Mouse (Mus musculus): ENCODE results near the gene Ptbp1.

Ptbp1 gene

DNA sequence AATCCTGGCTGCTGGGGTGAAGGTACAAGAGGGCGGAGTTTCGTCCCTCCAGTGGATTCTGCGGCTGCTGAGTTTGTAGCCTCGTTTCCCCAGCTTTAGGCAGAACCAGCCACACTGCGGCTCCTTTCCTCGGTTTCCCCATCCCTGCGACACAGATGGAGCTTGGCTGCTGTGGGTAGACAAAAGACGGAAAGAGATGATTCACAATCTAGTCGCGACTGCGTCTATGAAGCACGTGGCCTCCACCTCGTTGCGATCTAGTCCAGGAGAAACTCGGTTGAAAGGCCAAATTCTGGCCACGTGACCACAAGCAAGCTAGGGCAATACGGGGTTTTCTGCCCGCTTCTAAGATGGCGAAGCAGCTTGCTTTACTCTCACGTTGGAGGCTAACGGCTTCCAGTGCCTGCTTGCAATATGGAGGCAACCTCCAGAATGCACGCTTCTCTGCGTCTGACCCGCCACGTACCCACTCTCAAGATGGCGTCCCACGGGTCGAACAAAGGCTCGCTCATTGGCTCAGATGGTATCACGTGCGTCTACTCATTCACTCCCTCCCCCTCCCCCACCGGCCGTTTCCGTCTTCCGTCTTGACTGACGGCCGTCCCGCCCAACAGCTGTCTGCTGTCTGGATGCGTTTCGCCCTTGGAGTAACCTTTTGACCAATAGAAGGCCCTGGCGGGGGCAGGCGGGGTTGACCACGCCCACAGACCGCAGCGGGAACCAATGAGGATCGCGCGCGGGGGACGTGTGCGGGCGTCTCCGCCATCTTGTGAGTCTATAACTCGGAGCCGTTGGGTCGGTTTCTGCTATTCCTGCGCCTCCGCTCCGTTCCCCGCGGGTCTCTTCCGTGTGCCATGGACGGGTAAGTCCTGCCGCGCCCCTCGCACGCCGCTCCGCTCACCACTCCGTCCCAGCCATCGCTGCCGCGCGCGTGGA lies at the start of gene Ptbp1:
TSS of gene Ptbp1 (plus strand) at position 568 of the 936 bp plus-strand sequence.
- peak; percentile 98 for DNase-seq (ENCODE audit: low read depth in 2 of 2, low spot score in 2 of 2)

DNA sequence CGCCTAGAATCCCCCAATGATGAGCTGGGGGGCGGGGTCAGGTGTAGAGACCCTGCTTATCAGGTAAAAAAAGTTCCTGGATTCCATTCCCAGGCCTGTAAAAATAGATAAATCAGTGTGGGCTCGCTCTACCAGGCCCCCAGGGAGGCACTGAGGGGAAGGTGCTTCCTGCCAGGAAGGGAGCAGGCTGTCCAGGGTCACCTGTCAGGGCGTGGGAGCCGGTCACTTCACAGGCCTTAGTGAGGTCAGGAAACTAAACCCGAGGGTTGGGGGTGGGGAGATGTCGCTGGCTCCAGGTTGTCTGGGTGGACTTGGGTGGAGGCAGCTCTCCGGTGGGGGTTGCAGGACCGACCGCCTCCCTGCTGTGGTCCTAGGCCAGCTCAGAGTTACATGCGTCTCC lies 48.6 kb upstream of the Ptbp1 start:
- no peak for DNase-seq (ENCODE audit: low read depth in 2 of 2, low spot score in 2 of 2)

DNA sequence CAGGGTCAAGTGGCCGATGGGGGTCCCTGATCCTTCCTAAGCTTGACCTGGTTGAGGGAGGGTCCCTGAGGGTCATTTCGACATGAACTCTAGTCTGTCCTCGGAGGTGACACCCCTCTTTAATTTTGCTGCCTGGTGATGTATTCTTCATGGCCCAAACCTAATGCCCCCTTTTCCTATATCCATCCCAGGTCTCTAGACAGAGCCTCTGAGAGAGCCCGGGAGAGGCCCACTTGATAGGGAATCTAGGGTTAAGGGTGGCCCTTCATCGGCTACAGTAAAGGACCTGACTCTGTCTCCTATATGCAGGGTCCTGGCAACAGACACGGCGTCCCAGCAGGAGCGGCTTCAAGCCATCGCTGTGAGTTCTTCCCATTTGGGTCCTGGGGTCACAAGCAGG lies 47.9 kb upstream of the Ptbp1 start:
- no peak for DNase-seq (ENCODE audit: low read depth in 2 of 2, low spot score in 2 of 2)

DNA sequence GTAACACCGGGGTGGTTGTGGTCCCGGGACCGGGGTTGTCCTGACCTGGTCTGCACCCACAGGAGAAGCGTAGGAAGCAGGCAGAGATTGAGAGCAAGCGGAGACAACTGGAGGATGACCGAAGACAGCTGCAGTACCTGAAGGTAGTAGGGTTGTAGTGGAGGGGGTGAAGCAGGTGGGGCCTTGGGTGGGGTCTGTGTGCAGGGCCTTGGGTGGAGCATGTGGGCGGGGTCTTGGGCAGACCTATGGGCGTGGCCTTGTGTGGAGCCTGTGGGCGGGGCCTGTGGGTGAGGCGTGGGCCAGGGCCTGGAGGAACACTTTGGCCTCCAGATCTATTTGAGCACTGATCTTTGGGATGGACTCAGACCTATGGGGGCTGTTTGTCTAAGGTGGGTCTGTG lies 47.3 kb upstream of the Ptbp1 start:
- DNase-seq (ENCODE audit: low read depth in 2 of 2, low spot score in 2 of 2) = no peak

DNA sequence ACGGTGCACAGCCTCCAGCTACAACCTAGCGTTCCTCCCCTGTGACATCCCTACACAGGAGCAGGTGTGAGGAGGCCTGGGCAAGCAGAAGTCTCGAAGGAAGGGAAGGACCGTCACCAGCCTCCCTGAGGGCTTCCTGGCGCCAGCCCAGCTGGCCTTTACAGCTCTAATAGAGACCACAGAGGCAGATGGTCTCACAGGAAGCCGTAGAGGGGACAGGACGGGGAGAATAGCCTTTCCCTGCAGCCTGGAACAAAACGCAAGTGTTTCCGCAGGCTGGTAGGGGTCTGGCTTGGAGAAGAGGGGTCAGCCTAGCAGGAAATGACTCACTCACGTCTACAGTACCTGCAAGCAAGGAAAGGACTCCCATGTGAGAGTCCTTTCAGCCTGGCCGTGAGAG lies 46.4 kb upstream of the Ptbp1 start:
- DNase-seq (ENCODE audit: low read depth in 2 of 2, low spot score in 2 of 2) = no peak

DNA sequence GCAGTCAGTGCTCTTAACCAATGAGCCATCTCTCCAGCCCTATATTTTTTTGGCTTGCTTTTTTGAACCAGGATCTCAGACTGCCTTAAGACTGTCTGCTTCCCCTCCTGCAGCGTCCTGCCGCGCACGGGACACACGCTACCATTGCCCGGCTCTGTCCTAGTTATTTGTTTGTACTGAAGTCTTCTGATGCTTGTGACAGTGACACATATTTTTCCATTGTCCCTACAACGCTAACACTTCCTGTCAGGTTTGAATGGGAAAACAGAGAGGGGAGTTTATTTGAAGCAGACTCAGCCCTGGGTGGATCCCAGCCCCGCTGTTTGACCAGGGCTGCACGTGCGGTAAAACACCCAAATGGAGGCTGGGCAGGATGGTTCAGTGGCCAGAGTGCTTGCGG lies 45.5 kb upstream of the Ptbp1 start:
- DNase-seq (ENCODE audit: low read depth in 2 of 2, low spot score in 2 of 2) = no peak

DNA sequence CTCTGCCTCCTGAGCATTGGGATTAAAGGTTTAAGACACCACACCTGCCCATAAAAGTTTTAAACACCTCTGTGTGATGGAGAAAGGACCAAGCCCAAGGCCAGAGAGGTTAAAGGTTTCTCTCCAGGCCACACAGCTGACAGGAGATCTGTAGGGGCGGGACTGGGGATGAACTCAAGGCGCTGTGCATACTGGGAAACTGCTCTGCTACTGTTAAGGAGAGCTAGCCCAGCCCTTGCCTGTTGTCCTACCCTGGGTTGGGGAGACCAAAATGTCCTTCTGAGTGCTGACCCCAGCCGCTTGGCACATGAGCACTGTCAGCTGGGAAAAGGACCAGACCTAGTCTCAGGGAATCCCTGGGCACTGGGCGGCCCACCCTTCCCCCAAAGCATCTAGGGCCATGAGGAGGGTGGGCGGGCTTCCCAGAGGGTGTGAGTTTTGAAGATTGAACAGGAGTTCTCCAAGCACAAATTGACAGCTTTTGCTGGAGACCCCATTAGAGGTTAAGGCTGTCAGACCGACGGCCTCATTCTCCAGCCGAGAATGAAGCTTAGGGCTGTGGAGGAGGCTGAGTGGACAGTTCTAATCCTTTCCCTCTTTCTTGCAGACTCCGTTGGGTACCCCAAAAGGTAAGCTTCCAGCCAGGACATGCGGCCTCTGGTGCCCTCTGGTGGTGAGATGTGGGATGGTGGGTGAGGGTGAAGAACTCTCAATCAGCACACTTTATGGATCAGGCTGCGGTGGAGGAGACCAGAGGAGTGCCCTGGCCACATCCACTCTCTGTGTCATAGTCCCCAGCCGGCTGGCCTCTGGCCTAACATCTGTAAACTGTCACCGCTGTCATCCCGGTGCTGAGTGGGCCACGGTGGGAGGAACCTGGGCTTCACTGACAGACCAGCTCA lies 42.2 kb upstream of the Ptbp1 start:
- DNase-seq (ENCODE audit: low read depth in 2 of 2, low spot score in 2 of 2) = peak; percentile 80 to 84

DNA sequence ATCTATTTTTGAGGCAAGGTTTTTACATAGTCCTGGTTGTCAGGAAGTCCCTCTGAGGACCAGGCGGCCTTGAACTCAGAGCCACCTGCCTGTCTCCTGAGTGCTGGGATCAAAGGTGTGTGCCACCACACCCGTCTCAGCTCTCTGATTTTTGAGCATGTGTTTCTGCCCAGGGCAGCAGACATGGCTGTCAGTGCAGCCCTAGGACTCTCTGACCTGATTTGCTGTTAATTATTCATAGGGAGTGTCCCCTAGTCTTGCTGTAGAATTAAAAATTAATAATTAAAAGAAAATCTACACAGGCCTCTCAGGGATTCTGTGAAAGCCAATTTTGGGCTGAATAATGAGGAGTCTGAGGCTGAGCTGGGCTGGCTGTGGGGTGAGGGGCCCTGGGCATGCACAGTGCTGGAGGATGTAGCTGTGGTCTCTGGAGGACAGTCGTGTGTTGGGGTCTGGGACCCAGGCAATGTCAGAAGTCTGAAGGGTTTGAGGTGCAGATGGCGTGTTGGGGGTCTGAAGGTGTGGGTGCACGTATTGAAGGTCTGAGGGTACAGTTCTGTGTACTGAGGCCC lies 39.9 kb upstream of the Ptbp1 start:
- DNase-seq (ENCODE audit: low read depth in 2 of 2, low spot score in 2 of 2) = no peak

DNA sequence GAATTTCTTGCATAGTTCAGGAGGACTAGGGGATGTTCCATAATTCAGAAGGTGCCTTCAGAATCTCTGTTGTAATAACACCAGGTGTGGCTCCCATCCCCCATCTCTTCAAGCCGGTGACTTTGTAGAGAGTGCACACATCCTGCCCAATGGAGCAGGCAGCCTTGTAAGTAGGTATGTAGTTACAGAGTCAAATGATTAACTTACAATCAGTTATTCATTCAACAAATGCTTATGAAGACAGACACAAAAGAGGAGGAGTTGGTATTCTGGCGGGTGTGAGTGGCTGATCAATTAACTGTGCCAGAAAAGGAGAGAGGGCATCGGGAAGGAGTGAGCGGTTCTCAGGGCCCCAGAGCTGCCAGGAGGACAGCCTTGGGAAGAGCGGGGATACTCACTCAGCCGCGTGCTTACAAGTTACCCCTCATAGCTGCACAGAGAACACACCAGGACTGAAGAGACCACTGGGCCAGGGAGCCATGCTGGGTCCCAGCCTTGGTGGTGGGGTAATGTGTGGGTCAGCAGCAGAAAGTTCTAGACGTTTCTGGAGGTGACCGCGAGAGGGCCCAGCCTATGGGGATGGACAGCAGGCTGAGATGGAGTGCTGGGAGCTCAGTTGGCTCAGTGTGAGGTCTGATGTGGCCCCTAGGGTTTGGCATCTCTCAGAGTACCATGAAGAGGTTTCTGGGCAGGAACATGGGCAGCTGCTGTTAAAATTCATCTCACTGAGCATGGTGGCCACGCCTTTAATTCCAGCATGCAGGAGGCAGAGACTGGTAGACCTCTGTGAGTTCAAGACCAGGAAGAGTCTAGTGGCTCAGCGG lies 38.3 kb upstream of the Ptbp1 start:
- no peak for DNase-seq (ENCODE audit: low read depth in 2 of 2, low spot score in 2 of 2)

DNA sequence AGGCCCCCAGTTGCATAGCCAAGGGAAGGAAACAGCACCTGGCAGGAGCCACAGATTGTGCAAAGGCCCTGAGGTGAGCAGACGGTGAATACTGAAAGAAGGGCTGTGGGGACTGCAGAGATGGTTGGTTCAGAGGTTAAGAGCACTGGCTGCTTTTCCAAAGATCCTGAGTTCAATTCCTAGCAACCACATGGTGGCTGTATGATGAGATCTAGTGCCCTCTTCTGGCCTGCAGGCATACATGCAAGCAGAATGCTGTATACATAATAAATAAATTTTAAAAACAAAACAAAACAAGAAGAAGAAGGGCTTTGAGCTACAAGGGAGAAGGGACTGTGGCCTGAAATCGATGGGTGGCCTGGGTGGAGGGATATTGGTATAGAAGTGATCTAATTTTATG lies 37.1 kb upstream of the Ptbp1 start:
- no peak for DNase-seq (ENCODE audit: low read depth in 2 of 2, low spot score in 2 of 2)

DNA sequence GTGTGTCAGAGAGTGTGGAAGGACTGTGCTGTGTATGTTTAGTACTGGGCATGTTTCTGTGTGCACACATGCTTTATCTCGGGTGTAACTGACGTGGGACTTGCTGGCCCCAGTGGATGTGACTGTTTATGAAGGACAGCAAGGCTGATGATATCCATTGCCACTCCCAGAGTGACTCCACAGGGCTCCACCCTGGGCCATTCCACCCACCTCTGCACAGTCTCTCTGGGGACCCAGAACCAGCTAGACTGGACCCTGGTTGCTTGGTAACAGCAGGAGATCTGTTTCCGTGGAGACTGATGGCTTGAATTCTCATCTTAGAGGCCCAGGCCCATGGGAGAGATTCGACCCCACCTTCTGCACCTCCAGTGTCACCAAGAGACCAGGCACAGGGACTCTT lies 36.0 kb upstream of the Ptbp1 start:
- DNase-seq (ENCODE audit: low read depth in 2 of 2, low spot score in 2 of 2) = no peak

DNA sequence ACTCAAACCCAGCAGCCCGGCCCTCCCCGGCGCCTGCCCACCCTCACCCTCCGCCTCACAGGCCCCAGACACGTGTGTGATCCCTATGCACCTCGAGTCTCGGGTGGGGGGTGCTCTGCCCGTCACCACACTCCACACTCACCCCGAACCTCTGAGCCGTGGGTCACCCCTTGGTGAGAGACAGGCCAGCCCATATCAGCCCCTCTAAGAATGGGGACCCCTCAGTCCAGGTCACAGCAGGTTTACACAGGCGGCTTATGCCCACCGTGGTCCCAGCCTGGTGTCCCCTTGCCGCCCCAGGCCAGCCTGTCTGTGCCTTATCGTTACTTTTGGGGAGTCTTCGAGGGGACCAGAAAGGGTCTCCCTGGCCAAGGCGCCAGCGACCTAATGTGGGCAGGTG lies 34.6 kb upstream of the Ptbp1 start:
- no peak for DNase-seq (ENCODE audit: low read depth in 2 of 2, low spot score in 2 of 2)

DNA sequence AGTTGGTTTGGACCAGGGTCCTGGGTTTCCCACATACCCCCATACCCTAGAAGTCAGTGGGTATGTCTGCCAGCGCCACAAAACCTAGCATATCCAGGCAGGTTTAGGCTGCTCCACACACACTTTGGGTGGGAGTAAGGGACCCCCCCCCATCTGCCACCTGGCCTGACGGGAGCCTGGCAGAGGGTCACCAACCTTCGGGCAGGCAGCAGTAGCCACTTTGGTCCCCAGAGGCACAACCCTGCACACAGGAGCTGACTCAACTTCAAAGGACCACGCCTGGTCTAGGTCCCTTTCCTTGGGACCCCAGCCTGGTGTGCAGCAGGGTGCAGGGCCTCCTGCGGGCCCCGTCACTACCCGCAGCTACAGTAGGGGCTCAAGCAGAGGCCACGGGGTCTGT lies 34.0 kb upstream of the Ptbp1 start:
- DNase-seq (ENCODE audit: low read depth in 2 of 2, low spot score in 2 of 2) = no peak

DNA sequence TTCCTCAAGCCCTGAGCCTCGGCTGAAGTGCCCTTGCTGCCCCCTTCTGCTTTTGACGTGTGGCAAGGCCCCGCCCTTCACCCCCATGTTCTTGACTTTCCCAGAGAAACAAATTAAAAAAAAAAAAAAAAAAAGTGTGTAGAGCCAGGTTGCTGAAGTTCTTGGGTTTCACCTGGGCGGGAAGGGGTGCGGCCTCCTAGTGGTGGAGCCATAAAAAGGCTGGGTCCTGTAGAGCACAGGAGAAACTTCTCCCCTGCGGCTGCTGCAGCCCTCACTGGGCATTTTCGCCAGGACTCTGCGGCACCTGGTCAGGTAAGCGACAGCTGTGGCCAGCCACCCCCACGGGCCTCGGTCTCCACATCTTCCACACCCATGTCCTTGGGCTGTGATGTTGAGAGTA lies 33.4 kb upstream of the Ptbp1 start, which contains the start of gene Misp:
TSS of gene Misp (plus strand) at position 208 of the 400 bp plus-strand sequence.
- DNase-seq (ENCODE audit: low read depth in 2 of 2, low spot score in 2 of 2) = no peak

DNA sequence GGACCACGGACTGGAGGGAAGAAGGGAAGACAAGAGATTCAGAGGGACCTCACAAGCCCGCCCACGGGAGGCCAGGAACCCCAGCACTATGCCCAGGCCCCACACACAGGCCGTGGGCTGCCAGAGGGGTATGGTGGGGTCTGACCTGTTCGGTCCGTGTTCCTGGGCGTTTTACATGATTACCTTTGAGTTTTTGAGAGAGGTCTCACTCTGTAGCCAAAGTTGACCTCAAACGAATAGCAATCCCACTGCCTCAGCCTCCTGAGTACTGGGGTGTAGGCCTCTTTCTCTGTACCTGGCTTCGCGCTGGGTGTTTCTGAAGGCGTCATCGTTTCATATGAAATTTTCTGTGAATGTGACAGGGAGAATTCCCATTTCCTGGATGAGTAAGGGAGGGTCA lies 32.5 kb upstream of the Ptbp1 start:
- DNase-seq (ENCODE audit: low read depth in 2 of 2, low spot score in 2 of 2) = no peak

DNA sequence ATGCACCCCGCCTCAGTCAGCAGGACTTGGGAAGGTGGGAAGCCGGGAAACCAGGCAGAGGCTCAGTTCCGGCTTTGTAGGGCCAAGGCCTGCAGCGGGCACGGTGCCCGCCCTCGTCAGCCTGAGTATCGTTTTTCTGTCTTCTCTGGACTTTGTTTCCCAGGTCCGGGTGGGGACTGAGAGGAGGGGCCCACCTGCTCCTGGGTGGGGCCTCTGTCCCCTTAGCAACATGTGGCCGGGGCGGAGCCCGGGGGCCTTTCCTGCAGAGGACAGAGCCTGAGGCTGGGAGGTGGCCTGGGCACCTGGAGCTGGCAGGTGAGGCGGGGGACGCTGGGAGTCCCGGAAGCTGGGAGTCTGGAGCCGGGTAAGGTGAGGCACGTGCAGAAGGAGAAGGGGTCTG lies 31.9 kb upstream of the Ptbp1 start:
- no peak for DNase-seq (ENCODE audit: low read depth in 2 of 2, low spot score in 2 of 2)

DNA sequence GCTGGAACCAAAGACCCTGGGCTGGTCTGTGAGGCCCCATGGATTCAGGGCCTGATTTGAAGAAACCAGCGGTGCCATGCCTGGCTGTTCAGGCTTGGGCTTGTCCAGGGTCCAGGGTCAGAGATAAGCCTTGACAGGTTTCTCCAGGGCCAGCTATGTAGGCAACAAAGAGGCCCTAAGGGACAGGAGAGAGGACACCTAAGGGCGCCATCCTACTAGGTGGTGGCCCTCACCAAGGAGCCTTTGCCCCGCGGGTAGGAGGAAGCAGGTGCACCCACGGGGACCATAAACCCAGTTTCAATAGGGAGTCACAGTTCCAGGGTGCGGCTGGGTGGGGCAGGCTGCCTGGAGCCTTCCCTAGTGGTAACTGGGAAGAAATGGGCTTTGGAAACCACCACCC lies 31.2 kb upstream of the Ptbp1 start:
- DNase-seq (ENCODE audit: low read depth in 2 of 2, low spot score in 2 of 2) = no peak

DNA sequence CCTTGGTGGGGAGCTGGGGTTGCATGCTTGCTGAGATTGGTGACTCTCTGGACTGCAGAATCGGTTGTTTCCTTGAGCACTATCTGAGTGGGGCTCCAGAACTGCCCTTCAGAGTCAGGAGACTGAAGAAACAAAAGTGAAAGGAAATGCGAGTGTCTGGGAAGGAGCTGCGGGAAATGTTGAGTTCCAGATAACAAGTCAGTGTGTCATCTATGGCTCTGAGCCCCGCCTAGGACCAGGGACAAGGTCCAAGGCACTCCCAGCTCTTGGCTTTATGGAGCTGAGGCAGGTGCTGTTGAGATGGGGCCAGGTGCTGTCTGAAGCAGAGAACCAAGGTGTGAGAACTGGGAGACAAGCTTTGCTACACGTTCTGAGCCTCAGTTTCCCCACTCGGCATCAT lies 29.8 kb upstream of the Ptbp1 start:
- DNase-seq (ENCODE audit: low read depth in 2 of 2, low spot score in 2 of 2) = no peak

DNA sequence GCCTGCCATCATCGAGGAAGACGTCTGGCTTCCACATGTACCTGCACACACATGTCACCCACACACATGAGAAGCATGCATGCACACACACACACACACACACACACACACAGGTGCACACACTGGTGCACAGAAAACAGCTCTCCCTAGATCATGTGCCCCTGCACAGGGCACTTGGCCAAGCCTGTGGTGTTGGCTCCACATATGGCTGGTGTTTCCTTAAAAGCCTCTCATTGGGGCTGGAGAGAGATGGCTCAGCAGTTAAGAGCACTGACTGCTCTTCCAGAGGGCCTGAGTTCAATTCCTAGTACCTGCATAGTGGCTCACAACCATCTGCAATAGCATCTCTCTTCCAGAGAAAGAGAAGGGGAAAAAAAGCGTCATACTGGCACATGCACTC lies 22.6 kb upstream of the Ptbp1 start:
- no peak for DNase-seq (ENCODE audit: low read depth in 2 of 2, low spot score in 2 of 2)

DNA sequence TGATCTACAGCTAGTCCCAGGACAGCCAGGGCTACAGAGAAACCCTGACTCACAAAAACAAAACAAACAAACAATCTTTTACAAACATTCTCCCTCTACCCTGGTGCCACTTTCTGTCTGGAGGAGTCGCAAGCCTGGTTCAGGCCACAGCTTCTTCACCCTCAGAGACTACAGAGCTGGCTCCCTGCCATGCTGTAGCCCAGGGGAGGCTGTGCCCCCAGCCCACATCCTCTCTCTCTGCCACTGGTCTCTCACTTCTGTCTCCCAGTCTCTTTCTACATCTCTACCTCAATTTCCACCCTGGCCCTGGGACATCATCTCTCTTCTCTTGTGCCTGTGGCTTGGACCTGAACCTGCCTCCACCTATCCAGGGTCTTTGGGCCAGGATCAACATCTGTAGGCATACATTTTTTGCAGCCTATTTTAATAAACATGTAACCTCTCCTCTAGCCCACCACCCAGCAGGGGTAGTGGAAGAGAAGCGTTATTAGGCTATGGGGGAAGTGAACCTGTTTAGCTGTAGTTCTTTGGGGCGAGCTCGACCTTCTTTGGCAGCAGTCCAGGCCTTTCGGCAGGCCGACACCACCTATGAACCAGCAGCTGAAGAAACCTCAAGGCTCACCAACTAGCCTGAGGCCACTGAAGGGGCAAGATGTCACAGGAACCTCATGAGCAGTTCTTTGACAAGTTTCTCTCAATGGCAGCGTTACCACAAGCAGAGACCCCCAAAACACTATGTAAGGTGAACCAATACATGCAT lies 22.0 kb upstream of the Ptbp1 start:
- DNase-seq (ENCODE audit: low read depth in 2 of 2, low spot score in 2 of 2) = no peak

All from CD8-positive naive resting alpha-beta T cell, adult 2 months (primary cell).